Mouse (Mus musculus) spleen, postnatal 14 days (tissue): ENCODE results near the gene Slc41a2.

ENCODE experiments used
- DNase-seq, 2 experiments: peaks; one replicate each; pipeline ENCODE4 v3.0.0; 2021 to 2022; ENCODE audit warnings: low spot score in 2 of 2

The Slc41a2 gene

DNA sequence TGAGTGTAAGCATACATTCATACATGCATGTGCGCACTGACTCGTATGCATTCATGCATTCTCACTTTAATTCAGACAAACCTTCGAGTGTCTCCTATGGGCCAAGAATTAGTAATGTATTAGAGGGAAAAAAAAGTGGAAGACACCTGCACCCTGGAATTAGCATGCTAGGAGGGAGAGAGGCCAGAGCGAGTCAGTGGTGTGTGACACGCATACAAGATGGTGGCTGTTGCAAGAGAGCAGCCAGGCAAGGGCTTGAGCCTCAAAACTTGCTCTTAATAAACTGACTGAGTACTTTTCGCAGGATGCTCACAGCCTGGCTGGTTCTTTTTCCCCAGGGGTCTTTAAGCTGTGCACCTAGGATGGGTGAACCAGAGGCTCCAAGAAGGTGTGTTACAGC lies 152.6 kb downstream of the Slc41a2 start:
- DNase-seq: no peak

DNA sequence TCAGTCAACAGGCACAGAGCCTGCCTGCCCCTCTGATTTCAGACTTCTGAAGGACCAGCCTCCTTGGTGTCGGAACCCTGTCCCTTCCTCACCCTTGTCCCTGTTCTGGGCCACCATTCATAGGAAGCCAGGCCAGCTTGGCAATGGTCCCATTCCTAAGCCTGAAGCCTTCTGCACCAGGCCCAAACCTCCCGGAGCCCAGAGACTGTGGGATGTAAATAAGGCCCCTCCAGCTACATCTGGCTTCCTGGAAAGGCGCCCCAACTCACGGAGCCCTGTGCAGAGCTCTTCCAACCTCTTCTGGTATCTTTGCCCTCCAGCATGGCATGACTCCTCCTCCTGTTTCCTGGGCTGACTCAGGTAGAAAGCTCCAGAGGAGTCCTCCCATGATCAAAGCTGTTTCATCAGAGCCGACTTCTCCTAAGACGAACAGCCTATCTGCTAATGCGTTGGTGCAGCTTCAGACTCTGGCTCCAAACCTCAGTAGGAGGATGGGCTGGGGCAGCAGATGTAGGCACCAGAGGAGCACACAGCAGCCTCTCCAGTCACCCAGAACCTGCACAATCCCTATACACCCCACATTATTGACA lies 153.1 kb downstream of the Slc41a2 start:
- DNase-seq: no peak

DNA sequence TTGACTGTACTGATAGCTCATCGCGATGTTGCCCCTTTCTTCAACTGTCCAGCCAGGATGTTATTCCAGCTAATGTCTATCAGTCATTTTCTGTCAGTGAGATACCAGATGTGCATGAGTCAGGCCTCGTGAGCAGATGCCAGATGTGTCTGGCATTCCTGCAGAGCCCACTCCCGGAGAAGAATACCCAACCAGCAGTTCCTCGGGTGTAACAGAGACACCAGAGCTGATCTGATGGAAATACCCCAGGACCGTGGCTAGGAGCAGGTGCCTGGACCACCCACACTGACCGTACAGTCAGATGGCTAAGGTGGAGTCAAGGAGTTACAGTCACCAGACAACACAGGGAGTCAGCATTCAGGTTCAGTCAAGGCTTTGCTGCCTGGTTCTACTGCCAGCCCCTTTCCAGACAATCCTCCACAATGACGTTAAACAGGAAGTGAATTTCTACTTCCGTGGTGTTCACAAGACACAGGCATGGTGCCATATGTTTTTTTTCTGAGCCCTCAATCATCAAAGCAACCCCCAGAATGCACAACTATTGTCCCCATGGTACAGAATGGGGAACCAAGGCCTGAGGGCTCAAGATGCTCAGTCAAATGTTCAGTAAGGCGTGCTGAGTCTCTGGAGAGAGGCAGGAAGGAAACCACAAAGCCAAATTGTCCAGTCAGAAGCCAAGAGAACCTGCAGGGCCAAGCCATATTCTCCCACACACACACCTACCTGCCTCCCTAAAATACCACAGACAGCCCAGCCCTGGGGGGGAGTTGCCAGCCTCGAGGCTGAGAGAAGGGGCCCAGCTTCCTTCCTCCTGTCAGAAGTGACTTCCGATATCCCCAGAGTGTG lies 153.8 kb downstream of the Slc41a2 start:
- no peak for DNase-seq

DNA sequence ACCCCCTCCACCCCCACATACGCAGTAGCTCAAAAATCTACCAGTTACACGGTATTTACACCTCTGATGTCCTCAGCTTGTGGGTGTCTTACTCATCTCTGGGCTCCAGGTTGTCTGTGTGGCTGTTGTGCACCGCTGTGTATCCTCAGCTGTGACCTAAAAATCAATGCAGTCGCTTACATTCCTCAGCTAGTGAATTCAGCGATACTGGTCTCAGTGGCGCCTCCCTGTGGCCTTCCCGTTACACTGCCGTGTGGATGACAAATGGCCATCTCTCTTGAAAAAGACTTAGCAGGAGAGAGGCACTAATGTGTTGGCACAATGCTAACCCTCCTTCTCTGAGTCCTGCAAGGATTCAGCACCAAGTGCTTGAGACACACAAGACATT lies 155.1 kb downstream of the Slc41a2 start:
- peak; percentile 29 to 63 for DNase-seq

DNA sequence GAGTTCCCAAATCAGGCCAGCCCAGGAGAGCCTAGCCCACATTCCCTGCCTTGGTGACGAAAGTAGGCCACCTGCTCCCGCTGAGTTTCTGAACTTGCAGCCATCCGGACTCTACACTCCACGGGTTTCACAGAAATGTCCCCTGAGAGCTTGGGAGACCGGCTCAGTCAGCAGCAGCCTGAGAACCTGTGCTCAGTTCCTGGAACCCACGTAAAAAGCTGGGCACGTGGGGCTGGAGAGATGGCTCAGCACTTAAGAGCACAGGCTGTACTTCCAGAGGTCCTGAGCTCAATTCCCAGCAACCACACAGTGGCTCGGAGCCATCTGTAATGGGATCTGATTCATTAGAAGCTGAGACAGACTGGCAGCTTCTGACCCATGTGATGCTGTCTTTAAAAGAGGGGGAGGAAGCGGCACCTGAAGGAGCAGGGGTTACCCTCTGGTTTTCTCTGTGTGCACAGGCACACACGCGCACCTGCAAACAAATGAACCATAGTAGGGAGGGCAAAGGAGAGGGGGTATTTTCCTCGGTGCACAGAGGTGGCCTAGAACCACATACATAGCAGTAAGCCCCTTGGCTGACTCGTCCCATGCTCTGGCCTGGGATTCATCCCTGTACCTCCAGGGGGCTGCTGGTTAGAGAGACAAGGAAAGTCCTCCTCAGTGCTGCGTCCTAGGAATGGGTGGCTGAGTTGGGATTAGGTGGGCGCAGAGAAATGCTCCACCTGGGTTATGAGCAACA lies 155.7 kb downstream of the Slc41a2 start:
- DNase-seq: no peak
